Mouse (Mus musculus): ENCODE results near the gene Icam2. TPM values are rescaled to one million over a fixed set of nuclear protein-coding genes. Genes with fewer than 3 reads are reported as not detected.
A peak's percentile ranks its signal among the peaks of the same experiment; 100 is the strongest.

Icam2 gene
- 68.3 and 76.7 TPM in 2 replicates for polyA plus RNA-seq (2014; fragmentation: Nextera tagmentation; extraction: Ambion mirVana)

GRCm38 (mm10) chr11:106387791-106388216 lies at the start of gene Icam2:
Gene Icam2 (minus strand): TSS chr11:106388075.
- H3K9ac ChIP-seq, result no peak within 1 kb of the TSS
- peak; percentile 19 for DNase-seq
- no peaks in the 10 kb centered on the region for H3K36me3 ChIP-seq (ENCODE audit: insufficient read depth)
- 0 out of 2 replicates have a peak, but pooled peaks cover 3% of the 10 kb centered on the region for H3K4me1 ChIP-seq (ENCODE audit: insufficient read depth)
- H3K4me3 ChIP-seq (ENCODE audit: low read depth, low read length), result no peak within 1 kb of the TSS
- ATAC-seq (ENCODE audit: insufficient read depth), result no peak
- TF ChIP-seq CTCF (IDR thresholded peaks at IDR 0.05; ENCODE audit: low read depth), result no peak
- no peak within 1 kb of the TSS for H3K27ac ChIP-seq (ENCODE audit: low read depth)
- no peaks in the 10 kb centered on the region for H3K9me3 ChIP-seq (ENCODE audit: low read depth, low read length)
- H3K27me3 ChIP-seq (ENCODE audit: insufficient read depth, low read length), result no peaks in the 10 kb centered on the region
- no peak within 1 kb of the TSS for H3K4me2 ChIP-seq
- 65% methylated on average over 6 of the region's 6 CpGs for WGBS

GRCm38 (mm10) chr11:106437543-106437942 lies 49.7 kb upstream of the Icam2 start:
- no peak for TF ChIP-seq CTCF (IDR thresholded peaks at IDR 0.05; ENCODE audit: low read depth)
- DNase-seq (no peak), ATAC-seq (ENCODE audit: insufficient read depth) (no peak)
- Histone ChIP-seq H3K36me3 (ENCODE audit: insufficient read depth) (no peaks in the 10 kb centered on the region), H3K27ac (ENCODE audit: low read depth) (no peak overlapping the region), H3K4me3 (ENCODE audit: low read depth, low read length) (no peak overlapping the region), H3K27me3 (ENCODE audit: insufficient read depth, low read length) (no peaks in the 10 kb centered on the region), H3K4me2 (no peak overlapping the region), H3K9me3 (ENCODE audit: low read depth, low read length) (no peaks in the 10 kb centered on the region), H3K4me1 (ENCODE audit: insufficient read depth) (0 out of 2 replicates have a peak, but pooled peaks cover 3% of the 10 kb centered on the region), H3K9ac (no peak overlapping the region)
- 79% methylated on average over 2 of the region's 2 CpGs for WGBS

DNA sequence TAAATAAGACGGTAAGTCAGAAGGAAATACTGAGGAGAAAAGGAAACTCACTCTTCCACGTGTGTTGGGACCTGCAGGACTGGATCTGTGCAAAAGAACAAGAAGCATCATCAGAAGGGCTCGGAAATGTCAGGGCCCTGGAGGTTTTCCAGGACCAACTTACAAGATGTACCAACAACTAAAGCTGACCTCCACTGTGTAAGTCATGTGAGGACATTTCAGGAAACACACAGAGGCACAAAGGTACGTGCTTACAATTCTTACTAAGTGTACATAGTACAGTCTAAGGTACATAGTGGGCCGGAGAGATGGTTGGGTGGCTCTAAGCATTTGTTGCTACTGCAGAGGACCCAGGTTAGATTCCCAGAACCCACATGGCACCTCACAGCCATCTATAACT lies 49.2 kb upstream of the Icam2 start:
- H3K4me1 ChIP-seq (ENCODE audit: insufficient read depth), result 0 out of 2 replicates have a peak, but pooled peaks cover 3% of the 10 kb centered on the region
- no peak for DNase-seq
- H3K27me3 ChIP-seq (ENCODE audit: insufficient read depth, low read length), result no peaks in the 10 kb centered on the region
- H3K36me3 ChIP-seq (ENCODE audit: insufficient read depth), result no peaks in the 10 kb centered on the region
- H3K4me3 ChIP-seq (ENCODE audit: low read depth, low read length), result no peak overlapping the region
- no peak overlapping the region for H3K4me2 ChIP-seq
- no peak for TF ChIP-seq CTCF (IDR thresholded peaks at IDR 0.05; ENCODE audit: low read depth)
- no peaks in the 10 kb centered on the region for H3K9me3 ChIP-seq (ENCODE audit: low read depth, low read length)
- ATAC-seq (ENCODE audit: insufficient read depth), result no peak
- no peak overlapping the region for H3K27ac ChIP-seq (ENCODE audit: low read depth)
- 83% methylated on average over 5 of the region's 5 CpGs for WGBS
- no peak overlapping the region for H3K9ac ChIP-seq

GRCm38 (mm10) chr11:106430392-106430791 lies 42.5 kb upstream of the Icam2 start:
- WGBS, result 76% methylated on average over 5 of the region's 5 CpGs
- Histone ChIP-seq H3K4me3 (ENCODE audit: low read depth, low read length) (no peak overlapping the region), H3K4me2 (no peak overlapping the region), H3K36me3 (ENCODE audit: insufficient read depth) (no peaks in the 10 kb centered on the region), H3K27ac (ENCODE audit: low read depth) (no peak overlapping the region), H3K9me3 (ENCODE audit: low read depth, low read length) (no peaks in the 10 kb centered on the region), H3K4me1 (ENCODE audit: insufficient read depth) (no peaks in the 10 kb centered on the region), H3K27me3 (ENCODE audit: insufficient read depth, low read length) (no peaks in the 10 kb centered on the region), H3K9ac (no peak overlapping the region)
- no peak for DNase-seq
- TF ChIP-seq CTCF (IDR thresholded peaks at IDR 0.05; ENCODE audit: low read depth), result no peak
- ATAC-seq (ENCODE audit: insufficient read depth), result no peak

DNA sequence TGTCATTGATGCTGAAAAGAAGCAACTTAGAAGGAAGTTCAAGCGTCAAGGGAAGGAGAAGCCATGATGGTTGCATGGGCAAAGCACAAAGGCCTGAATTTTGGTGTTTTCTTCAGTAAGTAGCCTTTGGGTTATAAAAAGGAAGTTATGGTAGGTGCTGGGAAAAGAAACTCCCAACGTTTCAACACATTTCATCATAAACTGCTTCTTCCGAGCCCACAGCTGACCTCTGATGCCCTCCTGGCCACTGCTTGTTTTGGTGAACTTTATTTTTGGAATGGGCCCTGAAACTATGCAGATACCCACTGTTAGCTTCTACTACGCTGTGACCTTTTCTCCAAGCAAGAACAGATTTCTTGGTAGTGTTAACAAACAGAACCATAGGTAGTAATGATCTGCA lies 41.8 kb upstream of the Icam2 start:
- no peak overlapping the region for H3K9ac ChIP-seq
- ATAC-seq (ENCODE audit: insufficient read depth) (no peak), DNase-seq (no peak)
- no peak overlapping the region for H3K4me2 ChIP-seq
- WGBS, result 66% methylated on average over 4 of the region's 4 CpGs
- H3K36me3 ChIP-seq (ENCODE audit: insufficient read depth), result no peaks in the 10 kb centered on the region
- no peaks in the 10 kb centered on the region for H3K4me1 ChIP-seq (ENCODE audit: insufficient read depth)
- no peaks in the 10 kb centered on the region for H3K9me3 ChIP-seq (ENCODE audit: low read depth, low read length)
- TF ChIP-seq CTCF (IDR thresholded peaks at IDR 0.05; ENCODE audit: low read depth), result no peak
- no peaks in the 10 kb centered on the region for H3K27me3 ChIP-seq (ENCODE audit: insufficient read depth, low read length)
- H3K4me3 ChIP-seq (ENCODE audit: low read depth, low read length), result no peak overlapping the region
- no peak overlapping the region for H3K27ac ChIP-seq (ENCODE audit: low read depth)

DNA sequence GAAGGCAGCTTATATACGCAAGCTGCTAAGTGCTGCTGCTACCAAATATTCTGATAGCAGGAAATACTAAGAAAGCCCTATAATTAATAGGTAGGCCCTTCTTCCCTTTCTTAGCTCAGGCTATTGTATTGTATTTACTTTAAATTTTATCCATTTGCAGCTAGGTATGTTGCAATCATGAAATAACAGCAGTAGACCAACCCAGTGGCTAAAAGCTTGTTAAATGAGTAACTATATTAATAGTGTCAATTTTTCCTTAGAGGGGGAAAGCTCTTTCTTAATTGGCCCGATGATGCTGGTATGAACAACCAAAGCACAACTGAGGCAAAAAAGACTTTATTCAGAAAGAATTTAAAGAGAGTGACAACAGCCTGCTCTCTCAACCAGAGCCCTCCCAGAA lies 40.7 kb upstream of the Icam2 start:
- no peak for TF ChIP-seq CTCF (IDR thresholded peaks at IDR 0.05; ENCODE audit: low read depth)
- no peak overlapping the region for H3K4me2 ChIP-seq
- 87% methylated on average over 2 of the region's 2 CpGs for WGBS
- no peaks in the 10 kb centered on the region for H3K36me3 ChIP-seq (ENCODE audit: insufficient read depth)
- H3K4me3 ChIP-seq (ENCODE audit: low read depth, low read length), result no peak overlapping the region
- H3K27me3 ChIP-seq (ENCODE audit: insufficient read depth, low read length), result no peaks in the 10 kb centered on the region
- H3K9me3 ChIP-seq (ENCODE audit: low read depth, low read length), result no peaks in the 10 kb centered on the region
- no peak overlapping the region for H3K27ac ChIP-seq (ENCODE audit: low read depth)
- no peak for DNase-seq
- no peak for ATAC-seq (ENCODE audit: insufficient read depth)
- no peak overlapping the region for H3K9ac ChIP-seq
- H3K4me1 ChIP-seq (ENCODE audit: insufficient read depth), result no peaks in the 10 kb centered on the region

DNA sequence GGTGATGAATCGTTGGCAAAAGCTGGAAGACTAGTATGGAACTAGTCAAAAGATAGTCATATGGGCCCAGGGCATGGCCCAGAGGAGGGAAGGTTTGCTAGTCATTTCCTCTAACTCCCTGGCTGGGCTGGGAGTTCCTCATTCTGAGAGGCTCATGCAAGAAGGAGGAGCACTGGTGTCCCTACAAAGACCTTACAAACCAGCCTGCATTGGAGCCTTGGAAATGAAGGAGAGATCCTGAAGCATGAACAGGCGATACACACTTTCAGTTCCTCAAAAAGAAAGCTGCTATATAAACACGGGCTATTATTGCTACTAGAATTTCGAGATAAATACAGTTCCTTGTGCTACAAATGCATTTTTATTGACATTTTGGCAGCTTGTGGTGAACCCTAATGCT lies 40.2 kb upstream of the Icam2 start:
- WGBS, result 74% methylated on average over 4 of the region's 4 CpGs
- Histone ChIP-seq H3K27ac (ENCODE audit: low read depth) (no peak overlapping the region), H3K4me3 (ENCODE audit: low read depth, low read length) (no peak overlapping the region), H3K9ac (no peak overlapping the region), H3K4me1 (ENCODE audit: insufficient read depth) (no peaks in the 10 kb centered on the region), H3K4me2 (no peak overlapping the region), H3K36me3 (ENCODE audit: insufficient read depth) (0 out of 2 replicates have a peak, but pooled peaks cover 3% of the 10 kb centered on the region), H3K9me3 (ENCODE audit: low read depth, low read length) (no peaks in the 10 kb centered on the region), H3K27me3 (ENCODE audit: insufficient read depth, low read length) (no peaks in the 10 kb centered on the region)
- TF ChIP-seq CTCF (IDR thresholded peaks at IDR 0.05; ENCODE audit: low read depth), result no peak
- no peak for ATAC-seq (ENCODE audit: insufficient read depth)
- no peak for DNase-seq
